Comparison of ENCODE assay signal across 7 mouse cellular contexts in genomic region chr6:52861928-52862327, GRCm38 (mm10).
DNase-seq lines count a peak whose midpoint lies in the region; ATAC-seq and TF ChIP-seq lines count a peak whose summit lies in the region.

No protein-coding gene starts in this region.

- H3K4me2 ChIP-seq in hindbrain, embryonic 15.5 days, result no peak overlapping the region
- no peak overlapping the region for H3K4me2 ChIP-seq in stomach, postnatal 0 days (replicated peaks; ENCODE audit: low read depth)

- TF ChIP-seq EP300 in stomach, postnatal 0 days (optimal IDR thresholded peaks at IDR 0.05), result no peak

- peaks cover 57% of the 10 kb centered on the region for H3K4me1 ChIP-seq in hindbrain, embryonic 15.5 days (replicated peaks)
- peaks cover 4% of the 10 kb centered on the region; the same call in 1 of the 2 replicates for H3K4me1 ChIP-seq in stomach, postnatal 0 days (replicated peaks; ENCODE audit: control insufficient read depth, insufficient read depth)

- ATAC-seq in hindbrain, embryonic 15.5 days (ENCODE audit: low FRiP score, low read depth), result no peak
- peak; percentile 69; the same call in 1 of the 2 replicates for ATAC-seq in stomach, postnatal 0 days (ENCODE audit: low FRiP score, low TSS enrichment)

- peak; percentile 17 for DNase-seq in lung, postnatal 36 days
- DNase-seq in lung, postnatal 10 days, result no peak
- peak; percentile 37 for DNase-seq in gastrocnemius, postnatal 10 days
- DNase-seq in stomach, postnatal 0 days (ENCODE audit: low spot score), result peak; percentile 39
- DNase-seq in thymus, postnatal 10 days (ENCODE audit: low spot score in 2 of 2), result no peak
- no peak for DNase-seq in c-Kit-positive CD71-positive TER-119-positive erythroid progenitor cells, embryonic 14.5 days (ENCODE audit: low spot score)

- 28% methylated on average over 7 of the region's 7 CpGs for WGBS in hindbrain, embryonic 15.5 days
- WGBS in stomach, postnatal 0 days, result 29% methylated on average over 7 of the region's 7 CpGs

- H3K9me3 ChIP-seq in hindbrain, embryonic 15.5 days, result no peaks in the 10 kb centered on the region
- no peaks in the 10 kb centered on the region for H3K9me3 ChIP-seq in stomach, postnatal 0 days (ENCODE audit: control insufficient read depth, low read length)

- H3K27me3 ChIP-seq in hindbrain, embryonic 15.5 days, result no peaks in the 10 kb centered on the region
- no peaks in the 10 kb centered on the region for H3K27me3 ChIP-seq in stomach, postnatal 0 days (ENCODE audit: control insufficient read depth, insufficient read depth, low read length)

- no peak overlapping the region for H3K4me3 ChIP-seq in hindbrain, embryonic 15.5 days
- H3K4me3 ChIP-seq in stomach, postnatal 0 days (ENCODE audit: low read depth, low read length), result no peak overlapping the region

- no peak overlapping the region for H3K9ac ChIP-seq in hindbrain, embryonic 15.5 days
- H3K9ac ChIP-seq in stomach, postnatal 0 days (ENCODE audit: low read length), result no peak overlapping the region

- no peaks in the 10 kb centered on the region for H3K36me3 ChIP-seq in hindbrain, embryonic 15.5 days
- no peaks in the 10 kb centered on the region for H3K36me3 ChIP-seq in stomach, postnatal 0 days (ENCODE audit: control insufficient read depth, insufficient read depth, low read length)

- peak overlapping the region; percentile 36; the same call in 1 of the 2 replicates for H3K27ac ChIP-seq in hindbrain, embryonic 15.5 days (replicated peaks)
- H3K27ac ChIP-seq in stomach, postnatal 0 days (replicated peaks), result peak overlapping the region; percentile 56; the same call in 1 of the 2 replicates

- no peak for TF ChIP-seq CTCF in stomach, postnatal 0 days (IDR thresholded peaks at IDR 0.05; ENCODE audit: low read depth)

Comparison
In these comparisons a context has a peak if more than half of its experiments do, and no peak if none do; other contexts are left out.
1. DNase-seq: peak in lung, postnatal 36 days (single experiment), gastrocnemius, postnatal 10 days (single experiment) and stomach, postnatal 0 days (single experiment); none in lung, postnatal 10 days (single experiment), thymus, postnatal 10 days (0 of 2) and c-Kit-positive CD71-positive TER-119-positive erythroid progenitor cells, embryonic 14.5 days (single experiment).